Mouse (Mus musculus): ENCODE measurements around the gene Nfib. TPM values are rescaled to one million over a fixed set of nuclear protein-coding genes. Genes with fewer than 3 reads are reported as not detected.

The Nfib gene
- total and polyA plus RNA-seq, 3 experiments: not detected

- TF ChIP-seq SMC3 (IDR thresholded peaks at IDR 0.05; ENCODE audit: low read depth, low read length): no peak
These were observed 264.9 kb downstream of the Nfib start (continued) for GRCm38 (mm10) chr4:82440606-82441005.

GRCm38 (mm10) chr4:82439813-82440212 is 265.7 kb downstream of the Nfib start:
- H3K4me1 ChIP-seq (ENCODE audit: control insufficient read depth in 1 of 2, insufficient read depth in 2 of 2, low read length in 2 of 2): no peaks in the 10 kb centered on the region
- H3K27me3 ChIP-seq (ENCODE audit: control insufficient read depth in 1 of 2, insufficient read depth in 2 of 2, low read length in 2 of 2): no peaks in the 10 kb centered on the region
- H3K27ac ChIP-seq (ENCODE audit: control insufficient read depth, low read depth, low read length): no peak overlapping the region
- TF ChIP-seq NELFE (IDR thresholded peaks at IDR 0.05; ENCODE audit: low read depth, low read length): no peak
- TF ChIP-seq RCOR1 (IDR thresholded peaks at IDR 0.05; ENCODE audit: low read depth, low read length): no peak
- TF ChIP-seq EP300 (IDR thresholded peaks at IDR 0.05; ENCODE audit: low read depth in 1 of 2, low read length in 2 of 2): no peak
- no peak for TF ChIP-seq USF1 (IDR thresholded peaks at IDR 0.05; ENCODE audit: low read depth, low read length)
- TF ChIP-seq MAFK (IDR thresholded peaks at IDR 0.05; ENCODE audit: borderline replicate concordance, low read depth, low read length): no peak
- TF ChIP-seq ZC3H11A (IDR thresholded peaks at IDR 0.05; ENCODE audit: low read depth, low read length): no peak
- TF ChIP-seq TCF12 (IDR thresholded peaks at IDR 0.05; ENCODE audit: low read depth, low read length): no peak
- no peak for TF ChIP-seq JUND (IDR thresholded peaks at IDR 0.05; ENCODE audit: low read depth, low read length)
- TF ChIP-seq GATA1 (IDR thresholded peaks at IDR 0.05; ENCODE audit: low read depth, low read length): no peak
- TF ChIP-seq MYB (IDR thresholded peaks at IDR 0.05; ENCODE audit: low read depth, low read length): no peak
- no peak for TF ChIP-seq USF2 (IDR thresholded peaks at IDR 0.05; ENCODE audit: borderline replicate concordance in 1 of 2, insufficient read depth in 1 of 2, low read depth in 1 of 2, low read length in 2 of 2)
- TF ChIP-seq KAT2A (conservative IDR thresholded peaks at IDR 0.05; ENCODE audit: low read depth, low read length): no peak
- no peak for TF ChIP-seq GABPA (IDR thresholded peaks at IDR 0.05; ENCODE audit: low read depth, low read length)
- TF ChIP-seq BHLHE40 (IDR thresholded peaks at IDR 0.05; ENCODE audit: borderline replicate concordance, low read depth, low read length): no peak
- TF ChIP-seq ZNF384 (IDR thresholded peaks at IDR 0.05; ENCODE audit: low read depth, low read length): no peak
- no peak for TF ChIP-seq MEF2A (IDR thresholded peaks at IDR 0.05; ENCODE audit: extremely low read depth, insufficient replicate concordance, low read depth, low read length, poor library complexity, severe bottlenecking)
- H3K4me3 ChIP-seq (ENCODE audit: control insufficient read depth in 1 of 2, insufficient read depth in 1 of 2, low read depth in 2 of 2, low read length in 2 of 2): no peak overlapping the region
- no peaks in the 10 kb centered on the region for H3K79me2 ChIP-seq (ENCODE audit: control insufficient read depth, insufficient read depth, low read length, poor library complexity)
- DNase-seq (ENCODE audit: low read depth, low spot score): no peak
- H3K36me3 ChIP-seq (ENCODE audit: control insufficient read depth in 1 of 2, insufficient read depth in 2 of 2, low read length in 2 of 2): no peaks in the 10 kb centered on the region
- H3K9me3 ChIP-seq (replicated peaks; ENCODE audit: insufficient read depth, low read length): no peaks in the 10 kb centered on the region
- H3K9ac ChIP-seq (ENCODE audit: control insufficient read depth, low read depth, low read length, poor library complexity, severe bottlenecking): no peak overlapping the region

- DNase-seq (ENCODE audit: low read depth, low spot score): no peak
- no peaks in the 10 kb centered on the region for H3K79me2 ChIP-seq (ENCODE audit: control insufficient read depth, insufficient read depth, low read length, poor library complexity)
- H3K27me3 ChIP-seq (ENCODE audit: control insufficient read depth in 1 of 2, insufficient read depth in 2 of 2, low read length in 2 of 2): no peaks in the 10 kb centered on the region
- H3K9me3 ChIP-seq (replicated peaks; ENCODE audit: insufficient read depth, low read length): no peaks in the 10 kb centered on the region
- H3K36me3 ChIP-seq (ENCODE audit: control insufficient read depth in 1 of 2, insufficient read depth in 2 of 2, low read length in 2 of 2): no peaks in the 10 kb centered on the region
- no peak overlapping the region for H3K27ac ChIP-seq (ENCODE audit: control insufficient read depth, low read depth, low read length)
- no peak for TF ChIP-seq MAFK (IDR thresholded peaks at IDR 0.05; ENCODE audit: borderline replicate concordance, low read depth, low read length)
- TF ChIP-seq CHD1 (IDR thresholded peaks at IDR 0.05; ENCODE audit: low read depth, low read length): no peak
- no peak for TF ChIP-seq USF1 (IDR thresholded peaks at IDR 0.05; ENCODE audit: low read depth, low read length)
- no peak for TF ChIP-seq CHD2 (IDR thresholded peaks at IDR 0.05; ENCODE audit: low read length)
- no peak for TF ChIP-seq TCF12 (IDR thresholded peaks at IDR 0.05; ENCODE audit: low read depth, low read length)
- H3K4me1 ChIP-seq (ENCODE audit: control insufficient read depth in 1 of 2, insufficient read depth in 2 of 2, low read length in 2 of 2): no peaks in the 10 kb centered on the region
- H3K9ac ChIP-seq (ENCODE audit: control insufficient read depth, low read depth, low read length, poor library complexity, severe bottlenecking): no peak overlapping the region
- H3K4me3 ChIP-seq (ENCODE audit: control insufficient read depth in 1 of 2, insufficient read depth in 1 of 2, low read depth in 2 of 2, low read length in 2 of 2): no peak overlapping the region
These were observed 266.9 kb downstream of the Nfib start for GRCm38 (mm10) chr4:82438631-82439030.
